Comparison of ENCODE assay signal across 8 mouse cellular contexts in the genomic region with DNA sequence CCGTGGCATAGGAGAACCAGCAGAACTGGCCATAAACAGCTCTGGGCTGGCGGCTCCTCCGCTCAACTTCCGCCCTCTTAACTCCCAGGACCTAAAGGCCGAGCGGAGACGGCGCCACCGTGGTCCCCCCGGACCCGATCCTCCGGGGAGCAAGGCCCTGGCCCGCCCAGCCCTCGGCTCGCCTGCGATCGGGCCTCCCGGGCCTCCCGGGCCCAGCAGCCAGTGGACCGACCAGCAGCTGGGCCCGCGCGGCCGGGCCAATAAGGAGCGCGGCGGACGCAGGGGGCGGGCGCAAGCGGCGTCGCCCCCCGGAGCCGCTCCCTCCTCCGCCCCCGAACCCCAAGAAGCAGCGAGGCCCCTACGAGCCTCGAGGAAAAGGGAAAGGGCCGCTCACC. TPM values are rescaled to one million over a fixed set of nuclear protein-coding genes. Genes with fewer than 3 reads are reported as not detected.
DNase-seq lines count a peak whose midpoint lies in the region; ATAC-seq and TF ChIP-seq lines count a peak whose summit lies in the region.

No protein-coding gene starts in this region.

- TF ChIP-seq POLR2A in heart, adult 2 months (IDR thresholded peaks at IDR 0.05; ENCODE audit: insufficient read depth, low read depth, low read length): no peak; the same call in 1 of the 2 replicates
- no peak for TF ChIP-seq POLR2A in liver, adult 2 months (IDR thresholded peaks at IDR 0.05; ENCODE audit: extremely low read depth, insufficient read depth, low read length)

- H3K4me1 ChIP-seq in heart, adult 2 months (ENCODE audit: control insufficient read depth, insufficient read depth, low read length): peaks cover 9% of the 10 kb centered on the region
- peaks cover 68% of the 10 kb centered on the region for H3K4me1 ChIP-seq in E14TG2a.4 (replicated peaks; ENCODE audit: low read depth, low read length)
- peaks cover 10% of the 10 kb centered on the region for H3K4me1 ChIP-seq in liver, adult 2 months (ENCODE audit: control insufficient read depth, insufficient read depth, low read length)
- H3K4me1 ChIP-seq in stomach, embryonic 15.5 days: peaks cover 10% of the 10 kb centered on the region

- peaks cover 5% of the 10 kb centered on the region for H3K36me3 ChIP-seq in heart, adult 2 months (ENCODE audit: control insufficient read depth, insufficient read depth, low read length)
- peaks cover 51% of the 10 kb centered on the region for H3K36me3 ChIP-seq in E14TG2a.4 (ENCODE audit: insufficient read depth, low read length)
- peaks cover 8% of the 10 kb centered on the region; the same call in 1 of the 2 replicates for H3K36me3 ChIP-seq in liver, adult 2 months (ENCODE audit: control insufficient read depth, insufficient read depth, low read length)
- H3K36me3 ChIP-seq in stomach, embryonic 15.5 days: peaks cover 13% of the 10 kb centered on the region

- TF ChIP-seq EP300 in heart, adult 2 months (IDR thresholded peaks at IDR 0.05; ENCODE audit: insufficient read depth, low read depth, low read length): no peak

- TF ChIP-seq CTCF in heart, adult 2 months (IDR thresholded peaks at IDR 0.05): no peak
- TF ChIP-seq CTCF in E14TG2a.4 (conservative IDR thresholded peaks at IDR 0.05; ENCODE audit: low read length): no peak
- TF ChIP-seq CTCF in liver, adult 2 months (IDR thresholded peaks at IDR 0.05; ENCODE audit: low read depth, low read length): no peak

- under 1% methylated on average over 41 of the region's 41 CpGs for WGBS in heart, adult 2 months
- under 1% methylated on average over 35 of the region's 41 CpGs for WGBS in liver, adult 2 months
- WGBS in stomach, embryonic 15.5 days: under 1% methylated on average over 40 of the region's 41 CpGs

- peak overlapping the region; percentile 97 for H3K27ac ChIP-seq in heart, adult 2 months
- peak overlapping the region; percentile 97 for H3K27ac ChIP-seq in liver, adult 2 months (replicated peaks; ENCODE audit: insufficient read depth, low read depth, low read length)
- peak overlapping the region; percentile 98 for H3K27ac ChIP-seq in stomach, embryonic 15.5 days

- H3K4me2 ChIP-seq in stomach, embryonic 15.5 days: peak overlapping the region; percentile 75

- peak overlapping the region; percentile 99 for H3K9ac ChIP-seq in heart, adult 2 months (ENCODE audit: low read depth, low read length)
- peak overlapping the region; percentile 99 for H3K9ac ChIP-seq in liver, adult 2 months (ENCODE audit: low read depth, low read length)
- peak overlapping the region; percentile 87 for H3K9ac ChIP-seq in stomach, embryonic 15.5 days

- ATAC-seq in erythroid progenitor cell, adult 5-6 weeks (replicated peaks; ENCODE audit: low FRiP score, poor library complexity, severe bottlenecking): peak; percentile 70
- peak; percentile 82 for ATAC-seq in stomach, embryonic 15.5 days (ENCODE audit: insufficient read depth, low FRiP score, low read depth)

- no peaks in the 10 kb centered on the region for H3K9me3 ChIP-seq in E14TG2a.4 (ENCODE audit: low read length)
- no peaks in the 10 kb centered on the region for H3K9me3 ChIP-seq in stomach, embryonic 15.5 days

- peaks cover 8% of the 10 kb centered on the region for H3K79me2 ChIP-seq in heart, adult 2 months (replicated peaks; ENCODE audit: control insufficient read depth, insufficient read depth, low read length)
- H3K79me2 ChIP-seq in liver, adult 2 months (ENCODE audit: control insufficient read depth, insufficient read depth, low read length): peaks cover 44% of the 10 kb centered on the region

- no peak for DNase-seq in heart, adult 2 months
- no peak for DNase-seq in heart, adult 11 months
- no peak for DNase-seq in liver, adult 2 months (ENCODE audit: extremely low read depth, low read depth, low spot score)
- no peak for DNase-seq in left cerebral cortex, postnatal 10 days (ENCODE audit: extremely low spot score in 1 of 2, low spot score in 2 of 2)
- DNase-seq in frontal cortex, postnatal 10 days (ENCODE audit: low spot score in 2 of 2): no peak

- peak overlapping the region; percentile 82 for H3K4me3 ChIP-seq in heart, adult 2 months
- H3K4me3 ChIP-seq in E14TG2a.4 (replicated peaks; ENCODE audit: low read length): peak overlapping the region; percentile 96
- H3K4me3 ChIP-seq in liver, adult 2 months (ENCODE audit: insufficient read depth, low read depth, low read length): peak overlapping the region; percentile 98
- peak overlapping the region; percentile 94 for H3K4me3 ChIP-seq in stomach, embryonic 15.5 days (replicated peaks)

- intact Hi-C loops in heart, adult 2 months (cut with DNase I): loop anchor here (1.0 kb wide), 2 partner anchors 24 to 26 kb away; a partner anchor contains a TSS
- intact Hi-C loops in left cerebral cortex, postnatal 10 days (cut with DNase I): no loop called here

- no peaks in the 10 kb centered on the region for H3K27me3 ChIP-seq in heart, adult 2 months (ENCODE audit: control insufficient read depth, insufficient read depth, low read length)
- H3K27me3 ChIP-seq in E14TG2a.4 (ENCODE audit: insufficient read depth, low read length): no peaks in the 10 kb centered on the region
- no peaks in the 10 kb centered on the region for H3K27me3 ChIP-seq in liver, adult 2 months (ENCODE audit: control insufficient read depth, insufficient read depth, low read length)
- H3K27me3 ChIP-seq in stomach, embryonic 15.5 days (replicated peaks): no peaks in the 10 kb centered on the region

RNA-seq across cellular contexts. Expression of a gene that starts 0.4 kb away (rescaled TPM):
- total RNA-seq in heart, adult 2 months (2021): 10 to 100 TPM; 23.6 to 24.7 TPM
- polyA plus RNA-seq in heart, adult 2 months (2012; rRNA removed): 20.0 and 27.0 TPM in 2 replicates
- 39.6 and 46.5 TPM in 2 replicates for total RNA-seq in erythroid progenitor cell, adult 5-6 weeks (2015; ENCODE audit: low replicate concordance)
- 66.7 and 92.9 TPM in 2 replicates for total RNA-seq in erythroid progenitor cell, adult 5-6 weeks (2017; ENCODE audit: low replicate concordance)
- total RNA-seq in liver, adult 2 months (2014; rRNA removed): 21.6 and 24.8 TPM in 2 replicates
- 25.5 and 34.6 TPM in 2 replicates for polyA plus RNA-seq in liver, adult 2 months (2012; rRNA removed)
- polyA plus RNA-seq in stomach, embryonic 15.5 days (2015; fragmentation: Nextera tagmentation; extraction: Ambion mirVana): 112 and 121 TPM in 2 replicates
- 10 to 100 TPM; 85.9 to 86.5 TPM for total RNA-seq in left cerebral cortex, postnatal 10 days (2021)

RNA-seq across cellular contexts. Expression of a gene that starts 23.6 kb away (rescaled TPM):
- total RNA-seq in heart, adult 2 months (2021): 10 to 100 TPM; 75.6 to 87.2 TPM
- polyA plus RNA-seq in heart, adult 2 months (2012; rRNA removed): 97.7 and 103 TPM in 2 replicates
- 106 and 112 TPM in 2 replicates for total RNA-seq in erythroid progenitor cell, adult 5-6 weeks (2015; ENCODE audit: low replicate concordance)
- 48.1 and 57.9 TPM in 2 replicates for total RNA-seq in erythroid progenitor cell, adult 5-6 weeks (2017; ENCODE audit: low replicate concordance)
- 155 TPM in 2 replicates for total RNA-seq in liver, adult 2 months (2014; rRNA removed)
- 424 and 500 TPM in 2 replicates for polyA plus RNA-seq in liver, adult 2 months (2012; rRNA removed)
- polyA plus RNA-seq in stomach, embryonic 15.5 days (2015; fragmentation: Nextera tagmentation; extraction: Ambion mirVana): 182 and 210 TPM in 2 replicates
- total RNA-seq in left cerebral cortex, postnatal 10 days (2021): 10 to 100 TPM; 91.1 to 94.6 TPM

RNA-seq across cellular contexts. Expression of a gene that starts 26.2 kb away (rescaled TPM):
- 10 to 100 TPM; 39.9 to 40.9 TPM for total RNA-seq in heart, adult 2 months (2021)
- 60.0 and 62.0 TPM in 2 replicates for polyA plus RNA-seq in heart, adult 2 months (2012; rRNA removed)
- total RNA-seq in erythroid progenitor cell, adult 5-6 weeks (2015; ENCODE audit: low replicate concordance): 12.6 and 16.9 TPM in 2 replicates
- total RNA-seq in erythroid progenitor cell, adult 5-6 weeks (2017; ENCODE audit: low replicate concordance): 12.3 and 31.9 TPM in 2 replicates
- 9.1 and 19.3 TPM in 2 replicates for total RNA-seq in liver, adult 2 months (2014; rRNA removed)
- 44.1 and 44.7 TPM in 2 replicates for polyA plus RNA-seq in liver, adult 2 months (2012; rRNA removed)
- polyA plus RNA-seq in stomach, embryonic 15.5 days (2015; fragmentation: Nextera tagmentation; extraction: Ambion mirVana): 56.0 and 59.8 TPM in 2 replicates
- total RNA-seq in left cerebral cortex, postnatal 10 days (2021): 100 to 1,000 TPM; 122 to 128 TPM

RNA-seq across cellular contexts. Expression of a gene that starts 59.5 kb away (rescaled TPM):
- 10 to 100 TPM; 36.8 to 41.0 TPM for total RNA-seq in heart, adult 2 months (2021)
- 82.7 and 90.2 TPM in 2 replicates for polyA plus RNA-seq in heart, adult 2 months (2012; rRNA removed)
- total RNA-seq in erythroid progenitor cell, adult 5-6 weeks (2015; ENCODE audit: low replicate concordance): 21.8 and 33.2 TPM in 2 replicates
- total RNA-seq in erythroid progenitor cell, adult 5-6 weeks (2017; ENCODE audit: low replicate concordance): 3.0 and 5.9 TPM in 2 replicates
- total RNA-seq in liver, adult 2 months (2014; rRNA removed): 51.6 and 58.1 TPM in 2 replicates
- 59.6 and 80.6 TPM in 2 replicates for polyA plus RNA-seq in liver, adult 2 months (2012; rRNA removed)
- polyA plus RNA-seq in stomach, embryonic 15.5 days (2015; fragmentation: Nextera tagmentation; extraction: Ambion mirVana): 54.2 and 56.2 TPM in 2 replicates
- total RNA-seq in left cerebral cortex, postnatal 10 days (2021): 10 to 100 TPM in 1 of 2 experiments, 1 to 10 TPM in 1; 6.6 to 10.2 TPM
